Comparison of ENCODE assay signal across 19 mouse cellular contexts in the genomic region with DNA sequence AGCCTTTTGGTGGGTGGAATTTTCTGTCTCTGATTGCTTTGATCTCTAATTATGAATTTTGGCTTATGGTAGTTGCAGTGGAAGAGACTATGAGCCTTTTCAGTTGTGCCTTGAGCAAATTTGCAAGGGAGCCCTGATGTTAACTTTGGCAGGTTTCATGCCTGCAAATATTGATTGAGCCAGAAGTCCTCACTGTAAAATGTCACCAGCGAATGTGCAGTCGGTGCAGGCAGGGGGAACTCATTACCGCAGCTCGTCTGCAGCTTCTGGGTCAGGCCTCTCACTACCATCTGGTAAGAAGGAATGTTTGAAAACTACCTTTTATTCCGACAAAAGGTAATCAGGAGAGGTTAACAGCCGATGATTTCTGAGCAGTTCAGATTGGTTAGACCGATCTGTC. TPM values are rescaled to one million over a fixed set of nuclear protein-coding genes. Genes with fewer than 3 reads are reported as not detected.
DNase-seq lines count a peak whose midpoint lies in the region; ATAC-seq and TF ChIP-seq lines count a peak whose summit lies in the region.
"Had no signal": no experiment of that assay in that cellular context is flagged by ENCODE, and none has a peak within 500 bp of the region (broad histone marks: within the 10 kb centered on the region; RNA-seq: fewer than 3 reads in every experiment).

No protein-coding gene starts in this region.

- WGBS in heart, embryonic 10.5 days = 90% methylated on average over 7 of the region's 7 CpGs
- WGBS in midbrain, embryonic 13.5 days = 71% methylated on average over 7 of the region's 7 CpGs
- 91% methylated on average over 7 of the region's 7 CpGs for WGBS in midbrain, embryonic 10.5 days
- 60% methylated on average over 7 of the region's 7 CpGs for WGBS in stomach, postnatal 0 days

- ATAC-seq in midbrain, embryonic 13.5 days = no peak
- no peak for ATAC-seq in stomach, postnatal 0 days (ENCODE audit: low FRiP score, low TSS enrichment)
- ATAC-seq: intestine, embryonic 16.5 days had no signal

- no peak overlapping the region for H3K9ac ChIP-seq in midbrain, embryonic 13.5 days (replicated peaks)
- H3K9ac ChIP-seq in stomach, postnatal 0 days (ENCODE audit: low read length) = no peak overlapping the region
- H3K9ac ChIP-seq: embryonic facial prominence, embryonic 12.5 days; lung, embryonic 15.5 days had no signal

- no peak overlapping the region for H3K4me2 ChIP-seq in midbrain, embryonic 13.5 days (replicated peaks)
- H3K4me2 ChIP-seq in stomach, postnatal 0 days (replicated peaks; ENCODE audit: low read depth) = no peak overlapping the region
- H3K4me2 ChIP-seq: embryonic facial prominence, embryonic 12.5 days; liver, embryonic 11.5 days; lung, embryonic 15.5 days had no signal

- no peaks in the 10 kb centered on the region for H3K27me3 ChIP-seq in heart, embryonic 10.5 days (ENCODE audit: insufficient read depth, poor library complexity, severe bottlenecking)
- H3K27me3 ChIP-seq in midbrain, embryonic 13.5 days = no peaks in the 10 kb centered on the region
- H3K27me3 ChIP-seq in midbrain, embryonic 10.5 days (ENCODE audit: low read depth, poor library complexity, severe bottlenecking) = no peaks in the 10 kb centered on the region
- no peaks in the 10 kb centered on the region for H3K27me3 ChIP-seq in stomach, postnatal 0 days (ENCODE audit: control insufficient read depth, insufficient read depth, low read length)
- H3K27me3 ChIP-seq: embryonic facial prominence, embryonic 12.5 days; lung, embryonic 15.5 days had no signal

- TF ChIP-seq CTCF in stomach, postnatal 0 days (IDR thresholded peaks at IDR 0.05; ENCODE audit: low read depth) = no peak

- no peaks in the 10 kb centered on the region for H3K36me3 ChIP-seq in heart, embryonic 10.5 days
- H3K36me3 ChIP-seq in midbrain, embryonic 13.5 days = no peaks in the 10 kb centered on the region
- no peaks in the 10 kb centered on the region for H3K36me3 ChIP-seq in midbrain, embryonic 10.5 days
- H3K36me3 ChIP-seq in stomach, postnatal 0 days (ENCODE audit: control insufficient read depth, insufficient read depth, low read length) = no peaks in the 10 kb centered on the region
- H3K36me3 ChIP-seq: embryonic facial prominence, embryonic 12.5 days; lung, embryonic 15.5 days had no signal

- no peak for TF ChIP-seq EP300 in stomach, postnatal 0 days (optimal IDR thresholded peaks at IDR 0.05)

- DNase-seq in heart, embryonic 10.5 days (ENCODE audit: low spot score) = peak; percentile 45
- DNase-seq in heart, adult 11 months = no peak
- DNase-seq in midbrain, embryonic 10.5 days (ENCODE audit: low spot score) = no peak
- DNase-seq in layer of hippocampus, adult 9-11 months = peak; percentile 67
- peak; percentile 33 for DNase-seq in stomach, postnatal 0 days (ENCODE audit: low spot score)
- DNase-seq in left cerebral cortex, adult 9 months (ENCODE audit: low spot score in 2 of 2) = no peak
- DNase-seq in adrenal gland, adult (ENCODE audit: inconsistent age in 2 of 2, low spot score in 1 of 2) = no peak
- DNase-seq: B cell, adult 2 months; cerebellum, adult 11-12 months; gastrocnemius, adult 2 months; heart, postnatal 10 days; right cerebral cortex, postnatal 25 days; thymus, postnatal 4 days had no signal

- no peaks in the 10 kb centered on the region for H3K9me3 ChIP-seq in heart, embryonic 10.5 days
- H3K9me3 ChIP-seq in midbrain, embryonic 13.5 days = no peaks in the 10 kb centered on the region
- H3K9me3 ChIP-seq in midbrain, embryonic 10.5 days (replicated peaks) = no peaks in the 10 kb centered on the region
- no peaks in the 10 kb centered on the region for H3K9me3 ChIP-seq in stomach, postnatal 0 days (ENCODE audit: control insufficient read depth, low read length)
- H3K9me3 ChIP-seq: embryonic facial prominence, embryonic 12.5 days; lung, embryonic 15.5 days had no signal

- H3K4me3 ChIP-seq in heart, embryonic 10.5 days = no peak overlapping the region
- no peak overlapping the region for H3K4me3 ChIP-seq in midbrain, embryonic 13.5 days (replicated peaks)
- H3K4me3 ChIP-seq in midbrain, embryonic 10.5 days = no peak overlapping the region
- no peak overlapping the region for H3K4me3 ChIP-seq in stomach, postnatal 0 days (ENCODE audit: low read depth, low read length)
- H3K4me3 ChIP-seq: embryonic facial prominence, embryonic 12.5 days; gastrocnemius, adult 2 months; lung, embryonic 15.5 days; myocyte had no signal

- H3K4me1 ChIP-seq in heart, embryonic 10.5 days = peaks cover 16% of the 10 kb centered on the region
- peaks cover 51% of the 10 kb centered on the region for H3K4me1 ChIP-seq in midbrain, embryonic 13.5 days (replicated peaks)
- H3K4me1 ChIP-seq in midbrain, embryonic 10.5 days = peaks cover 36% of the 10 kb centered on the region
- H3K4me1 ChIP-seq in stomach, postnatal 0 days (replicated peaks; ENCODE audit: control insufficient read depth, insufficient read depth) = no peaks in the 10 kb centered on the region

- H3K27ac ChIP-seq in heart, embryonic 10.5 days = no peak overlapping the region
- H3K27ac ChIP-seq in midbrain, embryonic 13.5 days = peak overlapping the region; percentile 60
- no peak overlapping the region for H3K27ac ChIP-seq in midbrain, embryonic 10.5 days (replicated peaks)
- H3K27ac ChIP-seq in stomach, postnatal 0 days (replicated peaks) = no peak overlapping the region
- H3K27ac ChIP-seq: embryonic facial prominence, embryonic 12.5 days; gastrocnemius, adult 2 months; lung, embryonic 15.5 days had no signal

RNA-seq across cellular contexts. Expression of a gene that starts 29.4 kb away (rescaled TPM):
- 42.5 and 59.1 TPM in 2 replicates for polyA plus RNA-seq in heart, embryonic 10.5 days (2016; fragmentation: Nextera tagmentation; extraction: Ambion mirVana)
- polyA plus RNA-seq in midbrain, embryonic 13.5 days (2015; fragmentation: Nextera tagmentation; extraction: Ambion mirVana) = 87.5 and 87.8 TPM in 2 replicates
- 96.0 and 102 TPM in 2 replicates for polyA plus RNA-seq in midbrain, embryonic 10.5 days (2016; fragmentation: Nextera tagmentation; extraction: Ambion mirVana)
- polyA plus RNA-seq in stomach, postnatal 0 days (2015; fragmentation: Nextera tagmentation; extraction: Ambion mirVana) = 23.9 and 24.5 TPM in 2 replicates

Comparison
In these comparisons a context has a peak if more than half of its experiments do, and no peak if none do; other contexts are left out.
1. DNase-seq: peak in heart, embryonic 10.5 days (single experiment), layer of hippocampus, adult 9-11 months (single experiment) and stomach, postnatal 0 days (single experiment); none in heart, adult 11 months (single experiment), midbrain, embryonic 10.5 days (single experiment), left cerebral cortex, adult 9 months (0 of 2) and adrenal gland, adult (0 of 2).